Mouse (Mus musculus): Measurements from ENCODE around the gene Parvb.

GRCm38 (mm10) chr15:84234794-84235581, 3.1 kb downstream of the Parvb start:
- no peak for TF ChIP-seq CTCF (IDR thresholded peaks at IDR 0.05; ENCODE audit: low read depth)
- no peak for TF ChIP-seq EP300 (IDR thresholded peaks at IDR 0.05; ENCODE audit: low read depth)

All from heart, postnatal 0 days (tissue).